Mouse (Mus musculus) ES-E14 (cell line): ENCODE data around the gene Gm34653. TPM values are rescaled to one million over a fixed set of nuclear protein-coding genes. Genes with fewer than 3 reads are reported as not detected.

Experiments used
- DNase-seq: peaks from one replicate; pipeline ENCODE4 v3.0.0-alpha.2; 2013; ENCODE audit warnings: low read depth, low spot score
- H3K27ac ChIP-seq: 2 replicates; pipeline ENCODE4 v1.5.1; 2012; ENCODE audit warnings: low read depth, mild to moderate bottlenecking, low read length, moderate library complexity, mixed read lengths; ENCODE audit not compliant: poor library complexity, insufficient read depth, severe bottlenecking
- H3K36me3 ChIP-seq: 2 replicates; pipeline ENCODE4 v1.6.1; 2012; ENCODE audit warnings: mild to moderate bottlenecking, low read length, moderate library complexity, mixed read lengths; ENCODE audit not compliant: control insufficient read depth, poor library complexity, insufficient read depth, severe bottlenecking
- H3K4me1 ChIP-seq, 2 experiments: fragments of 150-350 bp in 1 of 2; sonication (generic) in 1 of 2; 2 replicates each; pipeline ENCODE4 v1.6.1; 2012; ENCODE audit warnings: low read length in 2 of 2, mild to moderate bottlenecking in 1 of 2, mixed read lengths in 1 of 2; ENCODE audit not compliant: control insufficient read depth in 2 of 2, insufficient read depth in 2 of 2, poor library complexity in 1 of 2
- H3K4me3 ChIP-seq, 2 experiments: fragments of 150-350 bp in 1 of 2; sonication (generic) in 1 of 2; 2 replicates each; pipeline ENCODE4 v1.5.1; 2012; ENCODE audit warnings: low read length in 2 of 2, low read depth in 1 of 2, mild to moderate bottlenecking in 1 of 2, mixed read lengths in 1 of 2; ENCODE audit not compliant: insufficient read depth in 1 of 2, poor library complexity in 1 of 2, severe bottlenecking in 1 of 2
- H3K9ac ChIP-seq: 2 replicates; pipeline ENCODE4 v1.6.1; 2012; ENCODE audit warnings: low read depth, mild to moderate bottlenecking, low read length, mixed read lengths; ENCODE audit not compliant: poor library complexity, insufficient read depth, severe bottlenecking
- H3K9me3 ChIP-seq: fragments of 150-350 bp; sonication (generic); 2 replicates; pipeline ENCODE4 v1.6.1; 2012; ENCODE audit warnings: low read depth, mild to moderate bottlenecking, low read length; ENCODE audit not compliant: control insufficient read depth, insufficient read depth
- CHD2 ChIP-seq: IDR thresholded peaks from 2 replicates; pipeline ENCODE4 v1.6.1; 2014; ENCODE audit warnings: mild to moderate bottlenecking, low read depth, low read length, inconsistent platforms
- HCFC1 ChIP-seq: IDR thresholded peaks from 2 replicates; pipeline ENCODE4 v1.6.1; 2012; ENCODE audit warnings: low read length, inconsistent platforms, borderline replicate concordance; ENCODE audit not compliant: insufficient read depth
- MAFK ChIP-seq: IDR thresholded peaks from 2 replicates; pipeline ENCODE4 v1.6.1; 2014; ENCODE audit warnings: mild to moderate bottlenecking, low read depth, low read length, inconsistent platforms; ENCODE audit not compliant: insufficient read depth
- ZC3H11A ChIP-seq: IDR thresholded peaks from 2 replicates; pipeline ENCODE4 v1.6.1; 2012; ENCODE audit warnings: low read depth, mild to moderate bottlenecking, inconsistent platforms, low read length, borderline replicate concordance
- ZNF384 ChIP-seq: IDR thresholded peaks from 2 replicates; pipeline ENCODE4 v1.6.1; 2012; ENCODE audit warnings: low read depth, low read length, inconsistent platforms
- in situ Hi-C, 2 experiments: fragments of 600-800 bp; cut with MboI; formaldehyde crosslinking; loops; one replicate each; pipeline ENCODE4 v1.15.1; 2025; ENCODE audit warnings: low sequenced_read_pairs in 2 of 2, inconsistent platforms in 1 of 2; ENCODE audit not compliant: unreplicated experiment in 2 of 2
- total RNA-seq: library from RNA; depleted of rRNA; stranded (reverse); fragments of 300-350 nt; gene quantifications from 2 replicates; pipeline ENCODE4 v1.2.3, GENCODE M21; 2012

Gm34653 gene
- total RNA-seq, 1 experiment: 0.62 TPM

GRCm38 (mm10) chr2:34870520-34871474, 38.0 kb downstream of the Gm34653 start:
- TF ChIP-seq CHD2 (peak; percentile 100), HCFC1 (peak; percentile 71), ZC3H11A (no peak), ZNF384 (no peak), MAFK (no peak)
- H3K9me3 ChIP-seq: no peaks in the 10 kb centered on the region
- H3K9ac ChIP-seq: peak overlapping the region; percentile 98
- H3K4me1 ChIP-seq: peaks cover 2 to 5% of the 10 kb centered on the region in 2 experiments; a peak in 1 of 4 replicates
- H3K4me3 ChIP-seq: peak overlapping the region; percentile 72 to 92
- H3K27ac ChIP-seq: peak overlapping the region; percentile 53; the same call in 1 of the 2 replicates
- in situ Hi-C loops: no loop called here
- DNase-seq: peak; percentile 99
- peaks cover 3% of the 10 kb centered on the region; the same call in 1 of the 2 replicates for H3K36me3 ChIP-seq

- no peak within 1 kb of the TSS for H3K27ac ChIP-seq
- H3K36me3 ChIP-seq: no peaks in the 10 kb centered on the region
- DNase-seq: no peak
- TF ChIP-seq HCFC1: no peak
- TF ChIP-seq ZC3H11A: no peak
- TF ChIP-seq CHD2: no peak
- TF ChIP-seq ZNF384: no peak
- no peak for TF ChIP-seq MAFK
- peak within 1 kb of the TSS; percentile 64 for H3K9ac ChIP-seq
- H3K9me3 ChIP-seq: no peaks in the 10 kb centered on the region
- peaks cover 2 to 6% of the 10 kb centered on the region in 2 experiments; a peak in 1 of 4 replicates for H3K4me1 ChIP-seq
- in situ Hi-C loops: no loop called here
- peak within 1 kb of the TSS; percentile 57 to 64 for H3K4me3 ChIP-seq
Observed at GRCm38 (mm10) chr2:34874271-34874670, 41.5 kb downstream of the Gm34653 start, which contains the start of gene Cutal. Gene Cutal (plus strand): TSS chr2:34874396.

- no peaks in the 10 kb centered on the region for H3K9me3 ChIP-seq
- H3K4me1 ChIP-seq: peaks cover 2 to 4% of the 10 kb centered on the region in 2 experiments; a peak in 1 of 4 replicates
- H3K27ac ChIP-seq: no peak within 1 kb of the TSS
- H3K36me3 ChIP-seq: no peaks in the 10 kb centered on the region
- H3K9ac ChIP-seq: peak within 1 kb of the TSS; percentile 64
- peak within 1 kb of the TSS; percentile 57 to 64 for H3K4me3 ChIP-seq
- in situ Hi-C loops: no loop called here
- TF ChIP-seq MAFK (no peak), CHD2 (no peak), HCFC1 (no peak), ZNF384 (no peak), ZC3H11A (no peak)
- no peak for DNase-seq
Observed at GRCm38 (mm10) chr2:34874816-34875345, 42.1 kb downstream of the Gm34653 start, which contains the start of gene Psmd5. Gene Psmd5 (minus strand): TSS chr2:34874968.

GRCm38 (mm10) chr2:34880054-34880453, 47.2 kb downstream of the Gm34653 start:
- TF ChIP-seq ZNF384 (no peak), HCFC1 (no peak), ZC3H11A (no peak), CHD2 (no peak), MAFK (no peak)
- DNase-seq: no peak
- peaks cover 1 to 2% of the 10 kb centered on the region in 2 experiments; a peak in 1 of 4 replicates for H3K4me1 ChIP-seq
- H3K36me3 ChIP-seq: no peaks in the 10 kb centered on the region
- in situ Hi-C loops: no loop called here
- no peak overlapping the region for H3K4me3 ChIP-seq
- H3K9me3 ChIP-seq: no peaks in the 10 kb centered on the region
- H3K9ac ChIP-seq: no peak overlapping the region
- no peak overlapping the region for H3K27ac ChIP-seq
